Mouse (Mus musculus) forebrain, postnatal 0 days (tissue): ENCODE data around the gene Mpp3. TPM values are rescaled to one million over a fixed set of nuclear protein-coding genes. Genes with fewer than 3 reads are reported as not detected.

ENCODE experiments used
- ATAC-seq: fragments of 200-750 bp; cut with Nextera tagmentation; 2 replicates; pipeline ENCODE4 v1.8.0; 2017; ENCODE audit warnings: mild to moderate bottlenecking, moderate library complexity
- DNase-seq: peaks from one replicate; pipeline ENCODE4 v3.0.0-alpha.2; 2015
- H3K27ac ChIP-seq: fragments of 300-500 bp; sonication (generic); 2 replicates; pipeline ENCODE4 v1.5.1; 2014; ENCODE audit warnings: low read depth, mild to moderate bottlenecking, antibody characterized with exemption, low read length, moderate library complexity, mixed read lengths
- H3K27me3 ChIP-seq: fragments of 300-500 bp; sonication (generic); 2 replicates; pipeline ENCODE4 v1.6.1; 2014; ENCODE audit warnings: mild to moderate bottlenecking, low read length, mixed read lengths; ENCODE audit not compliant: insufficient read depth
- H3K36me3 ChIP-seq: fragments of 300-500 bp; sonication (generic); 2 replicates; pipeline ENCODE4 v1.6.1; 2014; ENCODE audit warnings: mild to moderate bottlenecking, moderate library complexity; ENCODE audit not compliant: insufficient read depth
- H3K4me1 ChIP-seq: fragments of 300-500 bp; sonication (generic); 2 replicates; pipeline ENCODE4 v1.6.1; 2014; ENCODE audit warnings: antibody characterized with exemption; ENCODE audit not compliant: insufficient read depth
- H3K4me2 ChIP-seq: fragments of 300-500 bp; sonication (generic); 2 replicates; pipeline ENCODE4 v1.6.1; 2014; ENCODE audit warnings: low read depth, mild to moderate bottlenecking, moderate library complexity
- H3K4me3 ChIP-seq: fragments of 300-500 bp; sonication (generic); 2 replicates; pipeline ENCODE4 v1.5.1; 2014; ENCODE audit warnings: low read depth, low read length, mixed read lengths
- H3K9ac ChIP-seq: fragments of 300-500 bp; sonication (generic); 2 replicates; pipeline ENCODE4 v1.6.1; 2014; ENCODE audit warnings: mild to moderate bottlenecking
- H3K9me3 ChIP-seq: fragments of 300-500 bp; sonication (generic); 2 replicates; pipeline ENCODE4 v1.6.1; 2016; ENCODE audit warnings: low read length
- CTCF ChIP-seq: sonication (generic); IDR thresholded peaks from 2 replicates; pipeline ENCODE4 v1.5.1; 2016; ENCODE audit warnings: antibody characterized with exemption, control low read depth, low read depth
- WGBS: fragments of 180-500 bp; shearing (Covaris S2); extraction: QIAGEN DNeasy Blood & Tissue Kit; methylation state at CpG from one replicate; pipeline ENCODE4 v1.1.7; 2014; 5-methylcytosine and 5-hydroxymethylcytosine counted together
- polyA plus RNA-seq: library from polyadenylated mRNA; unstranded; fragments of >200 nt; fragmentation: Nextera tagmentation; extraction: Ambion mirVana; gene quantifications from 2 replicates; pipeline ENCODE4 v1.2.1, GENCODE M21; 2015
- total RNA-seq: library from RNA; depleted of rRNA; stranded (reverse); fragments of >200 nt; gene quantifications from 2 replicates; pipeline ENCODE4 v1.2.3, GENCODE M21; 2014

Mpp3 gene
- total and polyA plus RNA-seq, 2 experiments from 2014 or later: 46.4 to 56.6 TPM

DNA sequence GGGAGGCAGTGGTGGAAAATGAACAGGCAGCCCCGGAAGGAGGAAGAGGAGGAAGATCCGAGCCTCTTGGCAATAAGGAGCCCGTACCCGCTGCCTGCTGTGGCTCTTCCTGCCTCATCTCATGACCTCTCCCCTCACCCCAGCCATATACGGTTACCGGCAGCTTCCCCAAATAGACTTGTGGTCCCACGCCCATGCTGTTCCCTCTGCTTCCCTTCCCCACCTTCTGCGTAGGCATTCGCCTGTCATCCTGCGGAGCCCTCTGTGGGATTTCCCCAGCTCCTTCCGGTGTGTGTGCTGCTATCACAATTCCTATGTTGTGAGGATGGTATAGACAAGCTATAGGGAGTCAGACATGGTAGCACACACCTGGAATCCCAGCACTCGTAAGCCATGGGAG lies 46.4 kb downstream of the Mpp3 start:
- Histone ChIP-seq H3K9ac (no peak overlapping the region), H3K27me3 (no peaks in the 10 kb centered on the region), H3K9me3 (no peaks in the 10 kb centered on the region), H3K4me1 (peaks cover 10% of the 10 kb centered on the region), H3K36me3 (peaks cover 27% of the 10 kb centered on the region; the same call in 1 of the 2 replicates), H3K4me2 (no peak overlapping the region), H3K4me3 (no peak overlapping the region), H3K27ac (no peak overlapping the region)
- WGBS: 85% methylated on average over 12 of the region's 12 CpGs
- TF ChIP-seq CTCF: no peak
- DNase-seq (no peak), ATAC-seq (no peak)

DNA sequence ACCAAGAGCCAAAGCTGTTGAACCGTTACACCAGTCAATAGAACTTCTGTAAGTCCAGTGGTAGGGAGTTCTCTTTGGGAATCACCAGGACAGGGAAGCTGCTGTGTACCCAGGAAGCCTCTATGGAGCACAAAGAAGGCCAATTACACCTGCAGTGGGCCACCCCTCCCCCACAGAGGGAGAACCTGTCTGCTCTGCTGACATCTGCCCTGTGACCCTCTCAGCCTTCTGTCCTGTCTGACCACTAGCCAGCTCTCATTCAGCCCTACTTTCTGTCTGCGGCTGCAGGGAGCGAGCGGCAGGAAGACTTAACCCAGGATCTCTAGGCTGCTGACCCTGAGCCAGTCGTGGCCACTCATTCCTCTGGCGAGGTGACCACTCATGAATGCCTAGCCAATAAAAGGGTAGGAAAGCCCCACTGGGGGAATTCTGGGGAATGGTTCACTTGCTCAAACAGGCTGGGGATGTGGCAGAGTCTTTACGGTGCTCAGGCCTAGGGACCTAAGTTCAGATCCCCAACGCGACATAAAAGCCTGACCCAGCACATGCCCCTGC lies 47.6 kb downstream of the Mpp3 start:
- H3K36me3 ChIP-seq: peaks cover 27% of the 10 kb centered on the region; the same call in 1 of the 2 replicates
- DNase-seq (no peak), ATAC-seq (no peak)
- no peak overlapping the region for H3K27ac ChIP-seq
- no peak overlapping the region for H3K4me2 ChIP-seq
- TF ChIP-seq CTCF: no peak
- H3K9me3 ChIP-seq: no peaks in the 10 kb centered on the region
- 76% methylated on average over 9 of the region's 9 CpGs for WGBS
- no peak overlapping the region for H3K9ac ChIP-seq
- no peak overlapping the region for H3K4me3 ChIP-seq
- H3K4me1 ChIP-seq: peaks cover 5% of the 10 kb centered on the region
- H3K27me3 ChIP-seq: no peaks in the 10 kb centered on the region

DNA sequence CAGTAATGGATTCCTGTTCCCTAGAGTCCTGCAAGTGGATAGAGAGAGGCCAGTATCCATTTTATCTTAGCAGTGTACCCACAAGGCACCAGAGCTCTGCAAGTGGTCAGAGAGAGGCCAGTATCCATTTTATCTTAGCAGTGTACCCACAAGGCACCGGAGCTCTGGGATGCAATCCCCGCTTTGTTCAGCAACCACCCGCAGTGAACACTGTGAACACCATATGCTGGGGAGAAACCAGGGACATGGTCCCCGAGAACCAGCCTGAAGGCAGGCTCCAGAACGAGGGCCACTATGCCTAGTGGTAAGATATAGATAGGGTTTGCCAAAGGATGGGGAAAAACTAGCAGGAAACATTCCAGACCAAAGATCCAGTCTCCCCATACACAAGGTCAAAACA lies 49.1 kb downstream of the Mpp3 start:
- no peak for TF ChIP-seq CTCF
- peaks cover 5% of the 10 kb centered on the region for H3K4me1 ChIP-seq
- H3K4me3 ChIP-seq: no peak overlapping the region
- H3K27ac ChIP-seq: no peak overlapping the region
- H3K9ac ChIP-seq: no peak overlapping the region
- ATAC-seq (no peak), DNase-seq (no peak)
- peaks cover 27% of the 10 kb centered on the region; the same call in 1 of the 2 replicates for H3K36me3 ChIP-seq
- H3K4me2 ChIP-seq: no peak overlapping the region
- WGBS: 89% methylated on average over 5 of the region's 5 CpGs
- no peaks in the 10 kb centered on the region for H3K27me3 ChIP-seq
- H3K9me3 ChIP-seq: no peaks in the 10 kb centered on the region

DNA sequence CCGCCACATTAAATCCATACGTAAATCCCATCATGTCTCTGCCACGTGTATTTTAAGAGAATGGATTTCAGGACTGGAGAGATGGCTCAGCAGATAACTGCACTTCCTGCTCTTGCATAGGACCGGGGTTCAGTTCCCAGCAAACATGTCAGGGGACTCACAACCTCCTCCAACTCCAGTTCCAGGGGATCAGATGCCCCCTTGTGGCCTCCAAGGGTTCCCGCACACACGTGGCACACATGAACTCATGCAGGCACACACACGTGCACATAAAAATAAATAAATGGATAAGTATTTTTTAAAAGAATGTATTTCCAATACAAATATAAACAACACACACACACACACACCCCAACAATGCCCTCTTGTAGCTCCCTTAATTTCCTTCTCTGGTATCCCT lies 51.3 kb downstream of the Mpp3 start:
- TF ChIP-seq CTCF: peak; percentile 11; the same call in 1 of the 2 replicates
- no peak overlapping the region for H3K4me2 ChIP-seq
- no peak overlapping the region for H3K9ac ChIP-seq
- peaks cover 27% of the 10 kb centered on the region; the same call in 1 of the 2 replicates for H3K36me3 ChIP-seq
- no peaks in the 10 kb centered on the region for H3K4me1 ChIP-seq
- WGBS: 95% methylated on average over 7 of the region's 7 CpGs
- DNase-seq: no peak
- H3K27me3 ChIP-seq: no peaks in the 10 kb centered on the region
- ATAC-seq: no peak
- no peak overlapping the region for H3K4me3 ChIP-seq
- no peaks in the 10 kb centered on the region for H3K9me3 ChIP-seq
- no peak overlapping the region for H3K27ac ChIP-seq

DNA sequence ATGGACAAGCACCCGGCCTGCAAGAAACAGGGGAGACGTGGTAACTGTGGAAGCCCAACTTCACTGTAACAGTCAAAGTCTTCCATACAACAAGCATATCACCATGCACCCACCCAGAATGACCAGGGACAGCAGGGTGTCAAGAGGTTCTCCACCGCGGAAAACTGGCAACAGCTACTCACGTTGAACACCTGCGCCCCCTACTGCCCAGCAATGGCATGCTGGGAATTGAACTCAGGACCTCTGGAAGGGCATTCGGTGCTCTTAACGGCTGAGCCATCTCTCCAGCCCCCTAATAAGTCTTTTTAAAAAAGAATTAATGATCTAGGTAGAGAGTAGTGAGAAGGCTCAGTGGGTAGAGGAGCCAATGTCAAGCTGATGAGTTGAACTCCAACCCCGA lies 53.3 kb downstream of the Mpp3 start:
- H3K9ac ChIP-seq: no peak overlapping the region
- ATAC-seq (no peak), DNase-seq (no peak)
- H3K4me2 ChIP-seq: no peak overlapping the region
- no peak overlapping the region for H3K4me3 ChIP-seq
- H3K36me3 ChIP-seq: peaks cover 11% of the 10 kb centered on the region; the same call in 1 of the 2 replicates
- H3K27ac ChIP-seq: no peak overlapping the region
- 62% methylated on average over 9 of the region's 9 CpGs for WGBS
- H3K9me3 ChIP-seq: no peaks in the 10 kb centered on the region
- no peaks in the 10 kb centered on the region for H3K27me3 ChIP-seq
- peak; percentile 47 for TF ChIP-seq CTCF
- no peaks in the 10 kb centered on the region for H3K4me1 ChIP-seq

DNA sequence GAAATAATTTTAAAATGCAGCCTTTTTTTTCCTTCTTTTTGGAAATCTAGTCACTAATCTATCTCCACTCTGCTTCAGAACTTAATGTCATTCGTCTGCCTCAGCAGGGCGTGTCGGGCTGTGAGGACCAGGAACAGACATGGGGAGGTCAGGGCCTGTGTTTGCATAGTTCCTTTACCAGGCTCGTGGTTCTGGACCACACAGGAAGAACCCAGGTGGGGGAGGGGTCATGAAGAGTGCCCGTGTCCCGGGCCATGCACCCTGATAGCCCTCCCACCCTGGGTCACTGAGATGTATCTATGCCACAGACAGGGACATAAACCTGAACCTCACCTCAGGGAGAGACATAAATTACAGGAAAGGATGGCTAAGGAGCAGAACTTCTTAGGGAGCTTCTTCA lies 54.1 kb downstream of the Mpp3 start:
- H3K9ac ChIP-seq: no peak overlapping the region
- WGBS: 74% methylated on average over 6 of the region's 6 CpGs
- no peaks in the 10 kb centered on the region for H3K4me1 ChIP-seq
- no peak overlapping the region for H3K27ac ChIP-seq
- no peak overlapping the region for H3K4me2 ChIP-seq
- H3K36me3 ChIP-seq: 0 out of 2 replicates have a peak, but pooled peaks cover 5% of the 10 kb centered on the region
- no peak overlapping the region for H3K4me3 ChIP-seq
- no peak for DNase-seq
- no peaks in the 10 kb centered on the region for H3K27me3 ChIP-seq
- TF ChIP-seq CTCF: no peak
- no peak for ATAC-seq
- no peaks in the 10 kb centered on the region for H3K9me3 ChIP-seq

DNA sequence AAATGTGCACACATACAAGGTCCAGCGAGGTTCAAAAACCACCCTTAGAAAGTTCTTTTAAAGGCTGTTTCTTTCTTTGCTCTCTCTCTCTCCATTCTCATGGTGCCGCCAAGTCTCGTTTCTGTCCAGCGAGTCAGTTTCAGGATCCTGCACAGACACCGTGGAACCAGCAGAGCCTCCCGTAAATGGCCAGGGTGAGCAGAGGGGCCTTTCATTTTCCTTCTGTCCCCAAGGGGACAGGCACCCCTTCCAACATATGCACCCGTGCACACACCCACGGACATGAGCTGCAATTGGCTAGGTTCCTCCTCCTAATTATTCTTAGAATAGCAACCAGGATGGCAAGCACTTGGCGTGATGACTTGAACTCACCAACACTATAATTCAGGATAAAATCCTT lies 54.8 kb downstream of the Mpp3 start:
- DNase-seq (no peak), ATAC-seq (no peak)
- TF ChIP-seq CTCF: no peak
- Histone ChIP-seq H3K9ac (no peak overlapping the region), H3K27me3 (0 out of 2 replicates have a peak, but pooled peaks cover under 1% of the 10 kb centered on the region), H3K4me1 (no peaks in the 10 kb centered on the region), H3K36me3 (0 out of 2 replicates have a peak, but pooled peaks cover 2% of the 10 kb centered on the region), H3K9me3 (no peaks in the 10 kb centered on the region), H3K4me2 (no peak overlapping the region), H3K4me3 (no peak overlapping the region), H3K27ac (no peak overlapping the region)
- 75% methylated on average over 9 of the region's 9 CpGs for WGBS
